Mouse (Mus musculus) heart, postnatal 0 days (tissue): ENCODE data around the gene Sh3bp4. TPM values are rescaled to one million over a fixed set of nuclear protein-coding genes. Genes with fewer than 3 reads are reported as not detected.

Experiments
- ATAC-seq: fragments of 200-750 bp; cut with Nextera tagmentation; 2 replicates; pipeline ENCODE4 v1.8.0; 2017; ENCODE audit warnings: low read depth, moderate number of reproducible peaks, moderate library complexity; ENCODE audit not compliant: insufficient read depth
- DNase-seq: peaks from one replicate; pipeline ENCODE4 v3.0.0-alpha.2; 2016; ENCODE audit warnings: low spot score
- H3K27ac ChIP-seq: fragments of 300-500 bp; sonication (generic); 2 replicates; pipeline ENCODE4 v1.5.1; 2014; ENCODE audit warnings: low read depth, mild to moderate bottlenecking
- H3K27me3 ChIP-seq: fragments of 300-500 bp; sonication (generic); 2 replicates; pipeline ENCODE4 v1.6.1; 2014; ENCODE audit warnings: low read length, mixed read lengths; ENCODE audit not compliant: control insufficient read depth, insufficient read depth
- H3K36me3 ChIP-seq: fragments of 300-500 bp; sonication (generic); replicated peaks from 2 replicates; pipeline ENCODE4 v1.6.1; 2014; ENCODE audit warnings: low read length, mixed read lengths; ENCODE audit not compliant: control insufficient read depth, insufficient read depth
- H3K4me1 ChIP-seq: fragments of 300-500 bp; sonication (generic); 2 replicates; pipeline ENCODE4 v1.6.1; 2014; ENCODE audit warnings: antibody characterized with exemption; ENCODE audit not compliant: control insufficient read depth, insufficient read depth
- H3K4me2 ChIP-seq: fragments of 300-500 bp; sonication (generic); 2 replicates; pipeline ENCODE4 v1.6.1; 2014; ENCODE audit warnings: low read depth, mild to moderate bottlenecking, low read length, moderate library complexity
- H3K4me3 ChIP-seq: fragments of 300-500 bp; sonication (generic); 2 replicates; pipeline ENCODE4 v1.5.1; 2014; ENCODE audit warnings: low read depth, low read length
- H3K9ac ChIP-seq: fragments of 300-500 bp; sonication (generic); replicated peaks from 2 replicates; pipeline ENCODE4 v1.6.1; 2014; ENCODE audit warnings: low read depth, low read length, mixed read lengths
- H3K9me3 ChIP-seq: fragments of 300-500 bp; sonication (generic); replicated peaks from 2 replicates; pipeline ENCODE4 v1.6.1; 2016; ENCODE audit warnings: low read length; ENCODE audit not compliant: control insufficient read depth
- CTCF ChIP-seq: IDR thresholded peaks from 2 replicates; pipeline ENCODE4 v1.5.1; 2016; ENCODE audit warnings: antibody characterized with exemption, control low read depth, low read depth
- EP300 ChIP-seq: IDR thresholded peaks from 2 replicates; pipeline ENCODE4 v1.6.1; 2016; ENCODE audit warnings: antibody characterized with exemption, low read depth
- WGBS: fragments of 180-500 bp; shearing (Covaris S2); extraction: QIAGEN DNeasy Blood & Tissue Kit; methylation state at CpG from one replicate; pipeline ENCODE4 v1.1.7; 2014; 5-methylcytosine and 5-hydroxymethylcytosine counted together
- polyA plus RNA-seq: library from polyadenylated mRNA; unstranded; fragments of >200 nt; fragmentation: Nextera tagmentation; extraction: Ambion mirVana; gene quantifications from 2 replicates; pipeline ENCODE4 v1.2.1, GENCODE M21; 2015
- total RNA-seq: library from RNA; depleted of rRNA; stranded (reverse); fragments of >200 nt; gene quantifications from 2 replicates; pipeline ENCODE4 v1.2.3, GENCODE M21; 2014; ENCODE audit warnings: low replicate concordance

Sh3bp4 gene
- total and polyA plus RNA-seq, 2 experiments from 2014 or later, result 15.1 to 50.6 TPM

DNA sequence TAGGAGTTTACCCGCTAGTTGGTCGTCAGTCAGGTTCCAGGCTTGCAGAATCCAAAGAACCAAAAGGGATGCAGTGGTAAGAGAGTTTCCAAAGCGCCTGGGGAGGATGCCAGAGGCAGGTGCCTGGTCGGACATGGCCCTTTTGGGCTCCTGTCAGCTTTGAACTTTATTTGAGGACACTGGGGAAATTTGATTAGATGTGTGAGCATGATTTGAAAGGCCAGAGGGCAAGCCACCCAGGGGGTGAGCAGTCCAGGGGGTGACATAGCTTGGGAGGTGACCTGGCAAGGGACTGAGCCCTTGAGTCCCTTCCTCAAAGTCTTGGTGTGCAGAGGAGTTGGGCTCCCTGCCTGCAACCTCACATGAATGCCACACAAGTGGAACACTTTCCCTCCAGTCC, 11.2 kb downstream of the Sh3bp4 start:
- Histone ChIP-seq H3K4me2 (no peak overlapping the region), H3K9ac (no peak overlapping the region), H3K27me3 (no peaks in the 10 kb centered on the region), H3K27ac (no peak overlapping the region), H3K36me3 (no peaks in the 10 kb centered on the region), H3K4me1 (peaks cover 34% of the 10 kb centered on the region), H3K9me3 (no peaks in the 10 kb centered on the region), H3K4me3 (no peak overlapping the region)
- WGBS, result 81% methylated on average over 4 of the region's 4 CpGs
- TF ChIP-seq EP300, result no peak
- DNase-seq (no peak), ATAC-seq (no peak)

DNA sequence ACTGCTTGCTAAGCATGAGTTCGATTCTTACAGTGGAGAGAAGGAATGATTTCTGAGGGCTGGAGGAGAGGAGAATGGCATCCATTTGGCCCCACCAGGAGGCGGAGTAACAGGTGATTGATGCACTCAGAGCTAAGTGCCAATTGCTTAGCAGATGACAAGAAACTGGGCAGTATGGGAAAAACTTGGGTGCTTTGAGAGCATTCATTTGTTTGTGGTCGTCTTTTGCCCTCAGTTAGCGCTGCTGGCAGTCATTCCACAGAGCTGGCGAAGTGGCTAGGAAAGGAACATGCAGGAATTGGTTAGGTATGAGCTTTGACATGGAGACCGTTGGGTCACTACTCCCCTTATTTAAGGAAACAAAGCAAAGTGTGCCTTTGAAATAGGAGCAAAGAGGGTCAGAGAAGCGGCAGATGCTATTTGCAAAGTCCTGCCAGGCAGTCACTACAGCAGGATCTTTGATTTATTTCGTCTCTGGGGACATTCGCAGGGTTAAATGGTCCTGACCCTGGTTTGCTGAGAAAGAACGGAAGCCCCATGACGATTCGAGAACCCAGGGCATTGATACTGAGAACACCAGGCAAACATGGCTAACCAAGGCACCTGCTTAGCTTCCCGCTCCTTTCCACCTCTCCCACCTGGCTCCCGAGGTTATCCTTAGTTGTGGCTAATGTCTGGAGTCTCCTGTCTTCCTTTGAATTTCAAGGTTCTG, 12.1 kb downstream of the Sh3bp4 start:
- H3K9ac ChIP-seq, result no peak overlapping the region
- DNase-seq (no peak), ATAC-seq (no peak)
- no peaks in the 10 kb centered on the region for H3K36me3 ChIP-seq
- no peaks in the 10 kb centered on the region for H3K27me3 ChIP-seq
- H3K4me1 ChIP-seq, result peaks cover 29% of the 10 kb centered on the region
- TF ChIP-seq EP300 (no peak), CTCF (no peak)
- WGBS, result 72% methylated on average over 14 of the region's 14 CpGs
- H3K4me3 ChIP-seq, result no peak overlapping the region
- H3K4me2 ChIP-seq, result no peak overlapping the region
- no peak overlapping the region for H3K27ac ChIP-seq
- no peaks in the 10 kb centered on the region for H3K9me3 ChIP-seq

DNA sequence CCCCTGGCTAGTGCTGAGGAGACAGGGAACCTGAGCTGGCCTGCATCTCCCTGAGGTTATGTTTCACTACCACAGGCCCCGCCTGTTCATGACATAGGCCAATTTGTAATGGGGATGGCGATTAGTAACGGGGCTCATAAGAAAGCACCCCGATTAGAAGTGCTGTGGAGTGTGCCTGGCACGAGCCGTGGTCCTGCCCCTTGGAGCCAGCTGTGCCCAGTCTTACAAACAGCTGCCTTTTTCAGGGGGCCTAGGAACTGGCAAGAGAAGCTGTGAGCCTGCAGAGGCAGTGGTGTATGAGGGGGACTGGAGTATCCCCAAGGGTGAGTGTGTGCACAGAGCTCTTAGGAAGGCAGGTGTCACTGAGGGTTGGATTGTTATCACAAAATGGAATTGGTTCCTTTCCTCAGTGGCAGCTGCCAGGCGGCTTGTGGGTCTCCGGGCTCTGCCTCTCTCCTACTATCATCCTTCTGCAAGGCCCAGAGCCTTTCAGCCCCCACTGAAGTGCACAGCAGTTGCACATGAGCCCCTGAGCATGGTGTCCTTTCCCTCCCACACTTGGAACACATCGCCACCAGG, 16.4 kb downstream of the Sh3bp4 start:
- H3K4me1 ChIP-seq, result peaks cover 35% of the 10 kb centered on the region
- DNase-seq (no peak), ATAC-seq (no peak)
- no peak overlapping the region for H3K27ac ChIP-seq
- no peaks in the 10 kb centered on the region for H3K27me3 ChIP-seq
- TF ChIP-seq CTCF (no peak), EP300 (no peak)
- no peaks in the 10 kb centered on the region for H3K36me3 ChIP-seq
- no peak overlapping the region for H3K4me2 ChIP-seq
- no peak overlapping the region for H3K4me3 ChIP-seq
- no peak overlapping the region for H3K9ac ChIP-seq
- 65% methylated on average over 9 of the region's 9 CpGs for WGBS
- no peaks in the 10 kb centered on the region for H3K9me3 ChIP-seq

DNA sequence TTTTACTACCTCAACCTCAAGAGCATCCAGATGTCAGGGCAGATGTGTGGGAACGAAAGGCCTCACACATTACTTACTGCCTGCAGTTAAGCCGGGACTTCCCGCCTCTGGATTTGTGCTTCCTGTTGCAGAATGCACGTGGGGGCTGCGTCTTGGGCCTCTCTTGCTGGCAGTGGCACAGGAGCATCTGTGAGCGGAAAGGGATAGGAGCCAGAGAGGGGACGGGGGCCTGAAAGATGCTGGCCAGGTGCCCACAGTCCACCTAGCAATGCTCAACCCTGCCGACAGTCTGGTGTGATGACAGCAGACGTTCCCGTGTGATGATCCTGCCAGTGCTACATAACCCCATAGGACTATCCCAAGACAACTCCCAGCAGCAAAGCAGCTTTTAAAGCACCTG, 17.9 kb downstream of the Sh3bp4 start:
- Histone ChIP-seq H3K4me2 (no peak overlapping the region), H3K27ac (peak overlapping the region; percentile 24), H3K27me3 (no peaks in the 10 kb centered on the region), H3K36me3 (no peaks in the 10 kb centered on the region), H3K9ac (no peak overlapping the region), H3K4me1 (peaks cover 49% of the 10 kb centered on the region), H3K9me3 (no peaks in the 10 kb centered on the region), H3K4me3 (no peak overlapping the region)
- no peak for ATAC-seq
- DNase-seq, result no peak
- 24% methylated on average over 10 of the region's 10 CpGs for WGBS
- TF ChIP-seq CTCF (no peak), EP300 (no peak)

DNA sequence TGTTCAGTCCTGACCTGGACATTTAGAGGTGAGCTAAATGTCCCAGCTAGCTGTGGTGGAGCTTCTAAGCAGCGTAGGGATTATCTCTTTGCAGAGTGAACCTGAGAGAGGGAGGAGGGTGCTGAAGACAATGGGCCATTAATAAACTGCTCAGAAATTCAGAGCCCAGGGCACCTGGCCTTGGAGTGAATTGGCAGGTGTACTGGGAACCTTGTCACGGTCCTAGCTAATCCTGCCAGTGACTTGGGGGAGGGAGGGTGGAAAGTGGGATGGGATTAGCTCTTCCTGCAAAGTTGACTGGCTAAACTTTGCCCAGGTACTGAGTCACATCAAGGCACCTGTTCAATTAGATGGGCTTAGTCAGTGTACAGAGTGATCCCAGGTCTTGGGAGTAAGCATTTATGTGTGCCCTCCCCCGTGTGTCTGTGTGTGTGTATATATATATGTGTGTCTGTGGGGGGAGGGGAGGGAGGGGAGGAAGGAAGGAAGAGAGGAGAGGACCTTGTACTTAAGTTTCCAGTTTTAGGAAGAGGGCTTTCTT, 18.6 kb downstream of the Sh3bp4 start:
- TF ChIP-seq CTCF (no peak), EP300 (no peak)
- H3K27ac ChIP-seq, result peak overlapping the region; percentile 24; the same call in 1 of the 2 replicates

More for the DNA sequence above, 18.6 kb downstream of the Sh3bp4 start:
- Histone ChIP-seq H3K36me3 (no peaks in the 10 kb centered on the region), H3K4me2 (no peak overlapping the region), H3K9ac (0 out of 2 replicates have a peak overlapping the region, but pooled peaks have one; percentile 11), H3K27me3 (no peaks in the 10 kb centered on the region), H3K4me1 (peaks cover 56% of the 10 kb centered on the region), H3K4me3 (no peak overlapping the region), H3K9me3 (no peaks in the 10 kb centered on the region)
- WGBS, result 38% methylated on average over 3 of the region's 3 CpGs
- ATAC-seq (no peak), DNase-seq (no peak)
